Mouse (Mus musculus) thymus, adult 2 months (tissue): ENCODE data around the gene Lin54.

Experiments used
- CTCF ChIP-seq: fragments of 200-500 bp; IDR thresholded peaks from 2 replicates; pipeline ENCODE4 v1.5.1; 2012; ENCODE audit warnings: mild to moderate bottlenecking, control low read depth, low read length, moderate library complexity, borderline replicate concordance; ENCODE audit not compliant: control insufficient read depth, poor library complexity, insufficient read depth; ENCODE audit errors: extremely low read depth
- POLR2A ChIP-seq: fragments of 200-500 bp; IDR thresholded peaks from 2 replicates; pipeline ENCODE4 v1.6.1; 2012; ENCODE audit warnings: mild to moderate bottlenecking, low read length, control low read depth, moderate library complexity; ENCODE audit not compliant: control insufficient read depth, poor library complexity, insufficient read depth; ENCODE audit errors: extremely low read depth

GRCm38 (mm10) chr5:100524921-100525320 is 24.5 kb upstream of the Lin54 start:
- no peak for TF ChIP-seq CTCF
- TF ChIP-seq POLR2A, result no peak
